Mouse (Mus musculus) G1E-ER4 (cell line): Measurements from ENCODE around the gene Cfdp1. TPM values are rescaled to one million over a fixed set of nuclear protein-coding genes. Genes with fewer than 3 reads are reported as not detected.

Experiments used
- GATA1 ChIP-seq: IDR thresholded peaks from one replicate; pipeline ENCODE4 v1.8.0; 2012; ENCODE audit warnings: low read length, inconsistent platforms
- polyA plus RNA-seq: library from polyadenylated mRNA; stranded (reverse); fragments of >175 nt; gene quantifications from 2 replicates; pipeline ENCODE4 v1.2.3, GENCODE M21; 2012

Gene Cfdp1
- polyA plus RNA-seq, 1 experiment: 12.8 TPM

DNA sequence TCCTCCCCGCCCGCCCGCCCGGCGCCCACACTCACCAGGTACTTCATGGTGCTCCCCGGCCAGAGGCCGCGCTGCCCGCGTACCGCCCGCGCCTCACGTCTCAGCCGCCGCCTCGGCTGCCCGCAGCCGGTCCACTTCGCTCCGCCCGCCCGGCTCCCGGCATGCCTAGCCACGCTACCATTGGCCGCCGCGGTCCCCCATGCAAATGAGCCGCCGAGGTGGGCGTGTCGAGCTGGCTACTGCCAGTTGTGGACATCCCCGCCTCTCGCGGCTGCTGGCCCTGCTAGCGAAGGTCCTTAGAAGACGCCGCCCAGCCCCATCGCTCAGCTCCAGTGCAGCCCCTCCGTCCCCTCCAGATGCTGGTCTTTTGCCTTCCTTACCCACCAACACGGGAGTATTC lies 122.1 kb downstream of the Cfdp1 start:
- no peak for TF ChIP-seq GATA1

DNA sequence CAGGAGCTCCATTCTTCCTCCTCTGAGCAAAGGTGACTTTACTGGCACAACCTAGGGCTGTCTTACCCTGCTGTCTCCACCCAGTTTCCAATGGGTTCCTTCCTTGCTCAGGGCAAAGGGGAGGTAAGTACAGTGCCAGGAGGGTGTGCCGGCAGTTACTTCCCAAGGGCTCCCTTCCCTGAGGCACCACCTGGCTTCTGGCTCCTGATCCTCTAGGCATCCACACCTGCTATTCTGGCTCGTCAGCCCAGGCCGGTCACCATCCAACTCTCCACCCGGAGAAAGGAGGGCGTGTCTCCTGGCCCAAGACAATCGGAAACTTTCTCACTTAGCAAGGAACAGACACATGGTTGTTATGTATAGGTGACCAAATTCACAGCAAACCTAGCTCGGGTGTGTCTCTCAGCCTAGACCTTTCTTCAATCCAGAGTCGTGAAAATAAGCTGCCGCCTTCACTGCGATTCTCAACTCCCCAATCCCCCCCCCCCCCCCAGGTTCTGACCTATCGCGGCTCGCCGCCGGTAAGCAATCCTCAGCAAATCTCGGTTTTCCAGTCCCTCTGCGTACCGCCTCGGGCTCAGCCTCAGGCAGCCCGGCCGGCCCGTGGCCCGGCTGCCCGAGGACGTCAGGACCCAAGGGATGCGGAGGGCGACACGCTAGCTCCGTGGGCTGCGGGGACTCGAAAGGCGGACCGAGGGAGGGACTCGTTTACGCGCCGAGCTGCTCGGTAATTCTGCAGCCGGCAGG lies 122.7 kb downstream of the Cfdp1 start:
- no peak for TF ChIP-seq GATA1

GRCm38 (mm10) chr8:111729233-111730170 lies 124.6 kb downstream of the Cfdp1 start:
- TF ChIP-seq GATA1: no peak

DNA sequence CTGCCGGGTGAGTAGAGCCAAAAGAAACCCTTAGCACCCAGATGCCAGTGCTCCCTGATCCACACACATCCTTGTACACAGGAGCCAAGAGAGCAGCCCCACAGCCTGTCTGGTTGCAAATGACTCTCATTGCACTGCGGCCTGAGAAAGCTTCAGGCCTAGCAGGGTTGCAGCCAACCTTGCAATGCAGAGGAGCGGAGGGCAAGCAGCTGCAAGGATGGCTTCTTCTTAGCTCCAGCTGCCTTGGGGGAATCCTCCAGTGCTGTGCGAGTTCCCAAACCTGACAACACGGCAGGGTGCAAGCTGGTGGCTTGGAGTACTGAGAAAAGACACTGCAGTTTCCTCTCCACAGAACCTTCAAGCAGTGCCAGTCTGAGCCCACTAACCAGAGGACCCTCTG lies 125.6 kb downstream of the Cfdp1 start:
- no peak for TF ChIP-seq GATA1

- TF ChIP-seq GATA1: no peak
Measured at GRCm38 (mm10) chr8:111727553-111727952, 126.5 kb downstream of the Cfdp1 start.

- no peak for TF ChIP-seq GATA1
Measured at GRCm38 (mm10) chr8:111726102-111726900, 127.8 kb downstream of the Cfdp1 start.

GRCm38 (mm10) chr8:111725341-111725740 lies 128.8 kb downstream of the Cfdp1 start:
- TF ChIP-seq GATA1: no peak

GRCm38 (mm10) chr8:111720115-111720544 lies 134.0 kb downstream of the Cfdp1 start:
- no peak for TF ChIP-seq GATA1

DNA sequence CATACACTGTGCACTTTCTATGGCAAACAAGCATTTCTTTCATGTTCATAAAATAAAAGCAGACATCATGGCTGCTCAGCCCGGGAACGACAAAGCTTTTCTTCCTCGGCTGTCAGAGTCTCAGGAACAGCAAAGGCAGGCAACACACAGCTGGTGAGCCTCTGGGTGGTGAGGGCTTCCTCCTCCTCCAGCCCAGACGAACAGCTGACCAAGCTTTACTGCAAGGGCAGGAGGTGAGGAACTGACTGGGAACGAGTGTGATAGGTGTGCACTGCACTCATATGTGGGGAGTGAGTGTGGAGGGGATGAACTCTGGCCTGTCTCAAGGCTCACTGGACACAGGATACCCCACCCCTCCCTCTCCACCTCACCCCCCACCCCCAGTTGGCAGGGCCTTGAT lies 135.2 kb downstream of the Cfdp1 start:
- no peak for TF ChIP-seq GATA1

Other genes with a start within 250 kb of the Cfdp1 start
- gene Ldhd, start 223.9 kb downstream of the Cfdp1 start, polyA plus RNA-seq: not detected in 2 replicates
- gene Zfp1, start 210.9 kb downstream of the Cfdp1 start, polyA plus RNA-seq: 5.4 and 7.2 TPM in 2 replicates
- not detected in 2 replicates for gene Ctrb1, start 163.3 kb downstream of the Cfdp1 start, polyA plus RNA-seq
- 0.43 and 0.63 TPM in 2 replicates for gene Bcar1, start 110.5 kb downstream of the Cfdp1 start, polyA plus RNA-seq
- 0.37 and 0.48 TPM in 2 replicates for gene Tmem170, start 22.5 kb upstream of the Cfdp1 start, polyA plus RNA-seq
- not detected in 2 replicates for gene Chst5, start 56.2 kb upstream of the Cfdp1 start, polyA plus RNA-seq
- gene Tmem231, start 79.6 kb upstream of the Cfdp1 start, polyA plus RNA-seq: 3.0 and 3.4 TPM in 2 replicates
- 0.85 and 2.8 TPM in 2 replicates for gene Gabarapl2, start 86.4 kb upstream of the Cfdp1 start, polyA plus RNA-seq
- 1.1 and 2.7 TPM in 2 replicates for gene Adat1, start 138.0 kb upstream of the Cfdp1 start, polyA plus RNA-seq
- gene Kars, start 157.0 kb upstream of the Cfdp1 start, polyA plus RNA-seq: 93.2 and 121 TPM in 2 replicates
- 9.3 and 12.3 TPM in 2 replicates for gene Terf2ip, start 157.1 kb upstream of the Cfdp1 start, polyA plus RNA-seq
- 0.06 and 0.11 TPM in 2 replicates for gene Gm6793, start 160.7 kb upstream of the Cfdp1 start, polyA plus RNA-seq